In the genomic region with DNA sequence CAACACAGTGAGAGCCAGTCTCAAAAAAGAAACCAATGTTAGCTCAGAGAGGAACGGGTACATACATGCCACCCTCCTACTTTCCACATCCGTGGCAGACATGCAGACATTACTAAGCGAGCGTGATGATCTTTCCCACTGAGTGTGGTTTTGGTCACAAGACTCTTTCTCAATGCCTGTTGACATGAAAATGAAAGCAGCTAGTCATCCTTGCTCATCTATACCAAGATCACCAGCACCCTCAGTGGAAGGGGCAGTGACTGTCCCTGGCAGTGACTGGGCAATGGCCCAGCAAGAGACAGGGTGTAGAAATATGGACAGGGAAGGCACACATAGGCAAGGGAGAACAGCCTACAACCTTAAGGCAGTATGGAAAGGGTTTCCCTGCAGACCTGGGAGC, we compare ENCODE assay signal across 11 mouse cellular contexts.
A peak's percentile ranks its signal among the peaks of the same experiment; 100 is the strongest.
DNase-seq lines count a peak whose midpoint lies in the region; ATAC-seq lines count a peak whose summit lies in the region.
"Had no signal": no experiment of that assay in that cellular context is flagged by ENCODE, and none has a peak within 500 bp of the region (broad histone marks: within the 10 kb centered on the region; RNA-seq: fewer than 3 reads in every experiment).

No protein-coding gene starts in this region.

- H3K27me3 ChIP-seq in hindbrain, embryonic 14.5 days (ENCODE audit: control insufficient read depth, insufficient read depth, low read length) = no peaks in the 10 kb centered on the region
- H3K27me3 ChIP-seq: embryonic facial prominence, embryonic 15.5 days; liver, embryonic 13.5 days had no signal

- H3K4me3 ChIP-seq in hindbrain, embryonic 14.5 days (replicated peaks; ENCODE audit: low read length) = no peak overlapping the region
- H3K4me3 ChIP-seq: embryonic facial prominence, embryonic 15.5 days; liver, embryonic 13.5 days had no signal

- no peak overlapping the region for H3K9ac ChIP-seq in hindbrain, embryonic 14.5 days
- H3K9ac ChIP-seq: embryonic facial prominence, embryonic 15.5 days; liver, embryonic 13.5 days had no signal

- 97% methylated on average over 4 of the region's 4 CpGs for WGBS in hindbrain, embryonic 14.5 days

- no peak overlapping the region for H3K4me2 ChIP-seq in hindbrain, embryonic 14.5 days (replicated peaks)
- H3K4me2 ChIP-seq: embryonic facial prominence, embryonic 15.5 days; liver, embryonic 13.5 days had no signal

- H3K27ac ChIP-seq in hindbrain, embryonic 14.5 days = no peak overlapping the region
- H3K27ac ChIP-seq: embryonic facial prominence, embryonic 15.5 days; liver, embryonic 13.5 days had no signal

- peak; percentile 76 for ATAC-seq in megakaryocyte, adult 5-6 weeks (ENCODE audit: poor library complexity, severe bottlenecking)
- no peak for ATAC-seq in hindbrain, embryonic 14.5 days (ENCODE audit: low FRiP score)

- H3K4me1 ChIP-seq in hindbrain, embryonic 14.5 days (replicated peaks; ENCODE audit: control insufficient read depth, insufficient read depth, low read length) = peaks cover 20% of the 10 kb centered on the region

- no peaks in the 10 kb centered on the region for H3K9me3 ChIP-seq in hindbrain, embryonic 14.5 days (ENCODE audit: control insufficient read depth, low read length)
- H3K9me3 ChIP-seq: embryonic facial prominence, embryonic 15.5 days; liver, embryonic 13.5 days had no signal

- peaks cover 32% of the 10 kb centered on the region for H3K36me3 ChIP-seq in hindbrain, embryonic 14.5 days (replicated peaks; ENCODE audit: control insufficient read depth, insufficient read depth)
- H3K36me3 ChIP-seq: liver, embryonic 13.5 days had no signal

- peak; percentile 56 for DNase-seq in adrenal gland, postnatal 14 days
- no peak for DNase-seq in adrenal gland, postnatal 4 days (ENCODE audit: low spot score in 2 of 2)
- peak; percentile 71 for DNase-seq in lung, postnatal 36 days
- DNase-seq in lung, postnatal 14 days = no peak
- peak; percentile 51 for DNase-seq in thymus, postnatal 25 days
- no peak for DNase-seq in left cerebral cortex, adult 11 months (ENCODE audit: low spot score)
- DNase-seq in hindbrain, embryonic 14.5 days (ENCODE audit: low spot score) = no peak
- DNase-seq: gastrocnemius, postnatal 10 days; liver, embryonic 13.5 days had no signal

Comparison
In these comparisons a context has a peak if more than half of its experiments do, and no peak if none do; other contexts are left out.
1. DNase-seq: peak in adrenal gland, postnatal 14 days (single experiment), lung, postnatal 36 days (single experiment) and thymus, postnatal 25 days (single experiment); none in adrenal gland, postnatal 4 days (0 of 2), lung, postnatal 14 days (single experiment), left cerebral cortex, adult 11 months (single experiment) and hindbrain, embryonic 14.5 days (single experiment).